Mouse (Mus musculus) left cerebral cortex, postnatal 14 days (tissue): ENCODE data around the gene Ccn1. TPM values are rescaled to one million over a fixed set of nuclear protein-coding genes. Genes with fewer than 3 reads are reported as not detected.

Experiments used
- total RNA-seq, 2 experiments: library from RNA; stranded (reverse); gene quantifications; 2 replicates each; pipeline ENCODE4 v1.2.3; 2021

Gene Ccn1
- total RNA-seq, 2 experiments from 2014 or later: 5.6 to 9.4 TPM

Other genes with a start within 250 kb of the Ccn1 start
- gene Znhit6, start 73.8 kb downstream of the Ccn1 start, total RNA-seq: 10 to 100 TPM; 16.4 to 17.7 TPM
- 10 to 100 TPM; 72.2 to 73.3 TPM for gene Ddah1, start 108.7 kb upstream of the Ccn1 start, total RNA-seq